Mouse (Mus musculus) skeletal muscle tissue, postnatal 0 days (tissue): Measurements from ENCODE around the gene Mab21l3. TPM values are rescaled to one million over a fixed set of nuclear protein-coding genes. Genes with fewer than 3 reads are reported as not detected.

Experiments used
- polyA plus RNA-seq: library from polyadenylated mRNA; unstranded; fragments of >200 nt; fragmentation: Nextera tagmentation; extraction: Ambion mirVana; gene quantifications from 2 replicates; pipeline ENCODE4 v1.2.1, GENCODE M21; 2015

The Mab21l3 gene
- polyA plus RNA-seq: 0.15 and 0.41 TPM in 2 replicates

GRCm38 (mm10) chr3:101848816-101849215 lies at the start of gene Mab21l3:
TSS of gene Mab21l3 (minus strand) at chr3:101848959.

Other genes starting within 250 kb of the Mab21l3 start
- gene Atp1a1, start 244.3 kb downstream of the Mab21l3 start, polyA plus RNA-seq: 33.3 and 42.0 TPM in 2 replicates
- 1.7 and 2.1 TPM in 2 replicates for gene Slc22a15, start 75.5 kb upstream of the Mab21l3 start, polyA plus RNA-seq
- not detected in 2 replicates for gene Nhlh2, start 161.1 kb upstream of the Mab21l3 start, polyA plus RNA-seq
- 952 and 1,007 TPM in 2 replicates for gene Casq2, start 237.5 kb upstream of the Mab21l3 start, polyA plus RNA-seq